Mouse (Mus musculus) kidney, adult 2 months (tissue): Measurements from ENCODE around the gene Nup214. TPM values are rescaled to one million over a fixed set of nuclear protein-coding genes. Genes with fewer than 3 reads are reported as not detected.
"Not testable (repeated sequence)": the region's sequence is repeated elsewhere in the genome, so short reads cannot be mapped to it uniquely, and the experiment has no call there.

Experiments used
- DNase-seq: peaks from one replicate; pipeline ENCODE4 v3.0.0; 2021
- H3K27ac ChIP-seq: fragments of 200-500 bp; 2 replicates; pipeline ENCODE4 v1.5.1; 2012; ENCODE audit warnings: low read depth, low read length, control low read depth, inconsistent platforms; ENCODE audit not compliant: insufficient read depth
- H3K27me3 ChIP-seq: fragments of 200-500 bp; replicated peaks from 2 replicates; pipeline ENCODE4 v1.6.1; 2012; ENCODE audit warnings: mild to moderate bottlenecking, moderate library complexity, low read length, inconsistent platforms; ENCODE audit not compliant: control insufficient read depth, insufficient read depth
- H3K36me3 ChIP-seq: fragments of 200-500 bp; 2 replicates; pipeline ENCODE4 v1.6.1; 2012; ENCODE audit warnings: mild to moderate bottlenecking, moderate library complexity, low read length, inconsistent platforms; ENCODE audit not compliant: control insufficient read depth, insufficient read depth
- H3K4me1 ChIP-seq: fragments of 200-500 bp; 2 replicates; pipeline ENCODE4 v1.6.1; 2011; ENCODE audit warnings: low read length; ENCODE audit not compliant: control insufficient read depth, insufficient read depth
- H3K4me3 ChIP-seq: fragments of 200-500 bp; 2 replicates; pipeline ENCODE4 v1.5.1; 2011; ENCODE audit warnings: mild to moderate bottlenecking, low read depth, low read length, control low read depth; ENCODE audit not compliant: insufficient read depth
- CTCF ChIP-seq: fragments of 200-500 bp; conservative IDR thresholded peaks from 2 replicates; pipeline ENCODE4 v1.5.1; 2011; ENCODE audit warnings: low read depth, mild to moderate bottlenecking, control low read depth, low read length, moderate library complexity, mixed read lengths; ENCODE audit not compliant: insufficient read depth, insufficient read length
- POLR2A ChIP-seq: fragments of 200-500 bp; IDR thresholded peaks from one replicate; pipeline ENCODE4 v1.6.1; 2011; ENCODE audit warnings: low read depth, low read length, control low read depth
- WGBS: fragments of 180-500 bp; shearing (Covaris S2); methylation state at CpG from one replicate; pipeline ENCODE4 v1.1.7; 2018; 5-methylcytosine and 5-hydroxymethylcytosine counted together
- polyA plus RNA-seq: library from polyadenylated mRNA; depleted of rRNA; stranded (reverse); fragments of >200 nt; gene quantifications from 2 replicates; pipeline ENCODE4 v1.2.3, GENCODE M21; 2012

The Nup214 gene
- polyA plus RNA-seq, 1 experiment, result 41.8 TPM

DNA sequence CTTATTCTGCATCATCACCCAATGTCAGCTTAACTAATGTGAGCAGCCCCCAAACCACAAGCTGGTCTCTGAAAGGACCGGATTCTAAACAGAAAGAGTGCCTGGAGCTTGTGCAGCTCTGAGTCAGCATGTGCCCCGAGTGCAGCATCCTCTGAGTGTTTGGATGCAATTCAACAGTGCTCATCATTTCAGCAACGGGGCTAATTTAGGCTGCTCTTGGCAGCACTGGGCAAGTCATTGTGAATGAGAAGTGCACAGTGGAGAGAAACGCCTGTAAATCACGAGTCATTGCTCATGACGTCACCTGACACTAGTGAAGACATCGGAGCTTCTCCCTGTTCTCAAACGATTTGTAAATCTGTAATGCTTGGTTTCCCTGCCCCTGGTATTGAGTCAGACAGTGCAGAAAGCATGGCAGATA, 64.4 kb downstream of the Nup214 start:
- no peak for TF ChIP-seq POLR2A
- no peak for TF ChIP-seq CTCF
- H3K27me3 ChIP-seq, result no peaks in the 10 kb centered on the region
- DNase-seq, result no peak
- 59% methylated on average over 8 of the region's 8 CpGs for WGBS
- H3K4me1 ChIP-seq, result no peaks in the 10 kb centered on the region
- peaks cover 3% of the 10 kb centered on the region for H3K36me3 ChIP-seq
- H3K4me3 ChIP-seq, result no peak overlapping the region
- H3K27ac ChIP-seq, result no peak overlapping the region

DNA sequence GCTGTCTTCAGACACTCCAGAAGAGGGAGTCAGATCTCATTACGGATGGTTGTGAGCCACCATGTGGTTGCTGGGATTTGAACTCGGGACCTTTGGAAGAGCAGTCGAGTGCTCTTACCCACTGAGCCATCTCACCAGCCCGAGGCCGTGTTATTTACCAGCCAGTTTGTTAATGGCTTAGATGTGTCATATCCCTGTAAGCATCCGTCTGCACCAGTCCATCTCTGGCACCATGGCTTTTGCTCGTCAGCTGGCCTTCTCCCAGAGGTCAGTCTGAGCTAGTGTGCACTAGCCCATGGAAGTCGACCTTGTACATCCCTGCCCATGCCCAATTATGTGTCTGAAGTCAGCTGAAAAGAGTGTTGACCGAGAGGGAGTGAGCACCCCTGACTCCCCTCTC, 66.4 kb downstream of the Nup214 start:
- H3K4me3 ChIP-seq, H3K27me3 ChIP-seq, DNase-seq, H3K36me3 ChIP-seq, H3K27ac ChIP-seq, H3K4me1 ChIP-seq: not testable (repeated sequence)
- WGBS, result 90% methylated on average over 9 of the region's 9 CpGs

DNA sequence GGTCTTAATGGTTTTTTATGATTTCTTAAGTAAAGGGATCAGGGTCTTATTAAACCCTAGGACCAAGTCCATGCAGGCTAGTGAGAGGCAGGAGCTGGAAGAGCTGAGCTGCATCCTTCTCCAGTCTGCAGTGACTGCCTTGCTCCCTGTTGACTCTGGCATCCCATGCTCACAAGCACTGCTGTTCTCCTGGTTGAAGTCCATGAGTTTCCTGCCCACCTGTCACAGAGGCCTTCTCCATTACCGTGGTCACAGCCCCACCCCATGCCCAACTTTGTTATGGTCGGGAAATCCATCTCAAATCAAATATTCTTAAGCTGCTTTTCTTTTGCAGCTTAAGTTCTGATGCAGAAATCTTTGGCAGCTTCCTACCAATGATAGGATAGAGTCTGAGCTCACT, 66.9 kb downstream of the Nup214 start:
- DNase-seq, result no peak
- H3K36me3 ChIP-seq, result no peaks in the 10 kb centered on the region
- 87% methylated on average over 2 of the region's 2 CpGs for WGBS
- H3K27me3 ChIP-seq, result no peaks in the 10 kb centered on the region
- no peak for TF ChIP-seq CTCF
- no peak for TF ChIP-seq POLR2A
- H3K4me1 ChIP-seq, result no peaks in the 10 kb centered on the region
- no peak overlapping the region for H3K27ac ChIP-seq
- no peak overlapping the region for H3K4me3 ChIP-seq

DNA sequence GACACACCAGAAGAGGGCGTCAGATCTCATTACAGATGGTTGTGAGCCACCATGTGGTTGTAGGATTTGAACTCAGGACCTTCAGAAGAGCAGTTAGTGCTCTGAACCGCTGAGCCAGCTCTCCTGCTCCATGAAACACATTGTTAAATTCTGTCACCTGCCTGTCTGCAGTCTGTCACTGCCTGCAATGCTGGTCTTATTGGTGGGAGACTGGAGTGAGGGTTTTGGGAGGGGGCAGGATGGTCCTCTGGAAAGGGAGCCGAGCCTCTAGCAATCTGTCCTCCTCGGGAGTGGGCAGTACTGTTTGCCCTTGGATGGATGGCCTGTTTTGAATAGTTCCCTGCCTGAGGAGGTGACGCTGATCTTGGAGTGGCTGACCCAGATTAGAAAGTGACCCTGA, 69.6 kb downstream of the Nup214 start:
- 72% methylated on average over 5 of the region's 5 CpGs for WGBS
- Histone ChIP-seq H3K27ac (no peak overlapping the region), H3K4me3 (no peak overlapping the region), H3K27me3 (no peaks in the 10 kb centered on the region), H3K4me1 (no peaks in the 10 kb centered on the region), H3K36me3 (no peaks in the 10 kb centered on the region; the same call in 1 of the 2 replicates)
- DNase-seq, result no peak
- no peak for TF ChIP-seq POLR2A
- no peak for TF ChIP-seq CTCF

DNA sequence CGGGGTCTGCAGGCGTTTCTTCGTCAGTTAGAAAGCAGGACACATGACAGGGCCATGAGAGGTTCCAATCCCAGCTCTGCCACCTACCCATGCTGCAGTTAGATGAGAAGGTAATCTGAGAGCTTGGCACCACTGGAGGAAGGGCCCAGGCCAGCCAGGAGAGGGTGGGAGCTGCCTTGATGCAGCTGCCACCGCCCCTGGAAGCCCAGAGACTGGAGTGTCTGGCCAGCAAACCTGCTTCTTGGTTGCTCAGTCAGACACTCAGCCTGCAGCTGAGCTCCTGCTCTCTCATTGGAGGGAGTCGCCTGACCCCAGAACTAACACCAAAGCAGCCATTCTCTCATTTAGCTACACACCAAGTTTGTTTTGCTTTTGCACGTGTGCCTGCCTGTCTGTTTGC, 71.1 kb downstream of the Nup214 start:
- H3K36me3 ChIP-seq, result no peaks in the 10 kb centered on the region; the same call in 1 of the 2 replicates

DNA sequence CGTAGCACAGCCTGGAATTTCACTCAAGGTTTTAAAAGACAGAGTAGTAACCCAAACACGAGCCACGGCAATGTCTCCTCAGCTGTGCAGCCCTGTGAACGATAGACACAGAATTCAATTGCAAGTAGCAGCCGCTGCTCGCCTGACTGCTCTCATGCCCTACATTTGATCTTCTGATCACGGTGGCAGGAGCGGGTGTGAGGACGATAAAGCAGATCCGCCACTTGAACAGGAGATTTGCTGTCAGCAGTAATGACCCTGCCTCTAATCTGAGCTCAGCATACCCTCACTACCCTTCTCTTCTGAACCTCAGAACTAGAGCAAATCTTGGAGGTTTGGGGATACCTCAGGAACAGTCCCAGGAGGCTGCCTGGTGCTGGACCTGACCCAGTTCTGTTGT, 71.8 kb downstream of the Nup214 start:
- Histone ChIP-seq H3K27me3 (no peaks in the 10 kb centered on the region), H3K27ac (no peak overlapping the region), H3K36me3 (no peaks in the 10 kb centered on the region; the same call in 1 of the 2 replicates), H3K4me3 (no peak overlapping the region), H3K4me1 (no peaks in the 10 kb centered on the region)
- 52% methylated on average over 10 of the region's 10 CpGs for WGBS
- TF ChIP-seq POLR2A (no peak), CTCF (no peak)
- DNase-seq, result no peak

More for the DNA sequence above, 71.1 kb downstream of the Nup214 start:
- no peak for TF ChIP-seq POLR2A
- no peak for TF ChIP-seq CTCF
- H3K4me1 ChIP-seq, result no peaks in the 10 kb centered on the region
- no peak for DNase-seq
- H3K27ac ChIP-seq, result no peak overlapping the region
- WGBS, result 66% methylated on average over 6 of the region's 6 CpGs
- H3K4me3 ChIP-seq, result no peak overlapping the region
- H3K27me3 ChIP-seq, result no peaks in the 10 kb centered on the region

DNA sequence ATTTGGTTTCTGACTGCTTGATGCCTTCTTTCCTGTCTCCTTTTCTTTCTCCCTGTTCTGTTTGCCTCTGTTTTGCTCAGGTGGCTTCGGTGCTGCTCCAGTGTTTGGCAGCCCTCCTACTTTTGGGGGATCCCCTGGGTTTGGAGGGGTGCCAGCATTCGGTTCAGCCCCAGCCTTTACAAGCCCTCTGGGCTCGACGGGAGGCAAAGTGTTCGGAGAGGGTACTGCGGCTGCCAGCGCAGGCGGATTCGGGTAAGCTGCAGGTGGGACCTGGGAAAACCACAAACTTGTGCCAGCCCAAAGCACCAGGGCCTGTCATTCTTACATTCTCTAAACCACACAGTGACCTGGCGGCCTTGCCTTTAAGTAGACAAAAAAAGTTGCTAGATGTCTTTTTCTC, 73.1 kb downstream of the Nup214 start:
- Histone ChIP-seq H3K4me1 (no peaks in the 10 kb centered on the region), H3K27me3 (no peaks in the 10 kb centered on the region), H3K27ac (no peak overlapping the region), H3K4me3 (no peak overlapping the region), H3K36me3 (no peaks in the 10 kb centered on the region; the same call in 1 of the 2 replicates)
- WGBS, result 82% methylated on average over 10 of the region's 10 CpGs
- no peak for TF ChIP-seq POLR2A
- TF ChIP-seq CTCF, result no peak
- DNase-seq, result no peak

DNA sequence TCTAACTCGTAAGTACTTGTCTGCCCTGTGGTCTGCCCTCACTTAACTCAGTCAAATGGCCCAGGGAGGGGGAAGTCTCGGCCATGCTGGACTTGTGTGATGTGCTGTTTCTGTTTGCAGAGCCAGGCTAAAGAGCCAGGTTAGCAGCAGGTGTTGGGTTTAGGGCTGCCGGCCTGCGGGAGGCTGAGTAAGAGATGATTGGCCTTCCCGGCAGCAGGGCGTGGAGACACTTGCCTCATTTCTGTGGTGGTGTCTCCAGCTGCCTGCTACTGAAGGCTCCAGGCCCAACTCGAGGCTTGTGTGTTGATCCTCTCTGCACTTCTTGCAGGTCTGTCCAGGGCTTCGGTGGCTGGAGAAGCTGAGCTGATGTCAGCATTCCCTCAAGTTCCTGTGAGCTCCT, 77.6 kb downstream of the Nup214 start:
- Histone ChIP-seq H3K27me3 (no peaks in the 10 kb centered on the region), H3K4me1 (no peaks in the 10 kb centered on the region), H3K4me3 (no peak overlapping the region), H3K27ac (no peak overlapping the region), H3K36me3 (no peaks in the 10 kb centered on the region; the same call in 1 of the 2 replicates)
- no peak for DNase-seq
- 81% methylated on average over 8 of the region's 8 CpGs for WGBS
- TF ChIP-seq CTCF (no peak), POLR2A (no peak)
